Mouse (Mus musculus) kidney, postnatal 14 days (tissue): ENCODE data around the gene Ms4a10.

ENCODE experiments used
- DNase-seq: peaks from one replicate; pipeline ENCODE4 v3.0.0; 2022; ENCODE audit warnings: mixed read lengths

Gene Ms4a10

DNA sequence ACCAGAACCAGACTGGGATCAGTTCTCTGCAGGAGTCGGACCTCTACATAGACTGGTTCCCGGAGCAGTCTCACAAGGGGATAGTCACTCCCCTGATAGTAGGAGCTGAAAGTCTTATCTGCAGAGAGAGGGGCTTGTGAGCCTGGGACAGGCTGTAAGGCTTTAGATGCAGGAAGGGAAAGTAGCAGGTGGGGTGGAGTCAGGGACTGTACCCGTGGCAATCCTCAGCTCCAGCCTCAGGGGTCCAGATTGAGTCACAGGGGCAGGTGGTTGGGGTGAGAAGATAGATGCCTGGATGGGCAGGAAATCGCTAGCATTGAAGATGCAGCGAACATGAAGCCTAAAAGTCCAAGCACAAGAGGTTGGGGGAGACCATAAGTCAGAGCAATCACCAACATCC, 58.0 kb downstream of the Ms4a10 start:
- no peak for DNase-seq

DNA sequence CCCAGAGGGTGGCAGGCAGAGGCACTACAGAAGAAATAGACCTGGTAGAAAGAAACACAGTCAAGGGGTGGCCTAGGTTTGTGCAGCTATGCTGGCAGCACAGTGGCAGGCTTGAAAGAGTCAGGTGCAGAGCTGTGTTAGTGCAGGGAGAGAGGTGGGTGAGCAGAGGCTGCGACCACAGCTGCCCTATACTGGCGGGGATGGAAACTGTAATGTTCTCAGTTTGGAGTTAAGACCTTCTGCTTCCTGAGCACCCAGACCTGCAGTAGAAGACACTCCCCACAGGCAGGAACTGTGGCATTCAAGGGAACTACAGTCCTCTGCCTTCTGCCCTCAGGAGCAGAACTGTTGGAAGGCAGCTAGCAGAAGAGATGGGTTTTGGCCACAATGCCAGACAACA, 59.6 kb downstream of the Ms4a10 start:
- no peak for DNase-seq

DNA sequence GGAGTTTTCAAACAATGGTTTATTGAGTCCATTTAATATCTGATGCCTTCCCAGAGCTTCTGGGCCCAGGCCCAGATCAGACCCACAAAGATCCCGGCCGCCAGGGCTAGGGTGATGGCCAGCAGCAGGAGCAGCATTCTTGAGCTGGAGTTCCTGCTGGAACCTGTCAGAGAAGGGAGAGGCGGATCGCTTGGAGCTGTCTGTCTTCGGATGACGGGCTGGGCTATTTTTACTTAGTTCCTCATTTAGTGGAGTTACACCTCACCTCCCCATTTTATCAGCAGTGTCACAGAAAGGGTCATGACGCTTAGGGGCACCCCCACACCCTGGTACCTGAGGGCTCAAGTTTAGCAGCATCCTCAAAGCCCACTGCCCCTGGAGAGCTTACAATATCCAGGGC, 60.2 kb downstream of the Ms4a10 start:
- DNase-seq: no peak
